Mouse (Mus musculus) CH12.LX (cell line): ENCODE measurements around the gene Teddm2. TPM values are rescaled to one million over a fixed set of nuclear protein-coding genes. Genes with fewer than 3 reads are reported as not detected.

ENCODE experiments used
- DNase-seq: peaks from one replicate; pipeline ENCODE4 v3.0.0-alpha.2; 2013; ENCODE audit errors: extremely low read depth
- H3K27ac ChIP-seq: 2 replicates; pipeline ENCODE4 v1.5.1; 2012; ENCODE audit warnings: low read depth, mild to moderate bottlenecking, control low read depth, moderate library complexity; ENCODE audit not compliant: insufficient read depth
- H3K27me3 ChIP-seq: replicated peaks from 2 replicates; pipeline ENCODE3; 2012; ENCODE audit warnings: inconsistent platforms
- H3K36me3 ChIP-seq, 2 experiments: replicated peaks in 1 of 2; 2 replicates each; pipeline versions ENCODE3 to v1.6.1; 2012; ENCODE audit warnings: inconsistent platforms in 1 of 2, low read length in 1 of 2, mild to moderate bottlenecking in 1 of 2, mixed read lengths in 1 of 2, moderate library complexity in 1 of 2; ENCODE audit not compliant: control insufficient read depth in 1 of 2, insufficient read depth in 1 of 2
- H3K4me1 ChIP-seq, 2 experiments: 2 replicates each; pipeline ENCODE4 v1.6.1; 2012; ENCODE audit warnings: inconsistent platforms in 1 of 2, moderate library complexity in 1 of 2; ENCODE audit not compliant: insufficient read depth in 2 of 2, control insufficient read depth in 1 of 2
- H3K4me2 ChIP-seq: 2 replicates; pipeline ENCODE4 v1.6.1; 2012; ENCODE audit warnings: low read depth, mild to moderate bottlenecking, control low read depth; ENCODE audit not compliant: poor library complexity, insufficient read depth, severe bottlenecking
- H3K4me3 ChIP-seq, 3 experiments: fragments of 150-350 bp in 1 of 3; sonication (generic) in 1 of 3; replicated peaks in 1 of 3; 2 replicates each; pipeline versions ENCODE3 to v1.5.1; 2011 to 2012; ENCODE audit warnings: low read depth in 2 of 3, low read length in 2 of 3, mild to moderate bottlenecking in 2 of 3, moderate library complexity in 2 of 3, control low read depth in 1 of 3, improper control_type of control experiment in 1 of 3, inconsistent platforms in 1 of 3, mixed read lengths in 1 of 3; ENCODE audit not compliant: poor library complexity in 1 of 3
- H3K79me2 ChIP-seq: replicated peaks from 2 replicates; pipeline ENCODE4 v1.6.1; 2012; ENCODE audit warnings: mild to moderate bottlenecking, moderate library complexity; ENCODE audit not compliant: control insufficient read depth, poor library complexity, insufficient read depth, severe bottlenecking; ENCODE audit errors: extremely low read depth
- H3K9ac ChIP-seq: 2 replicates; pipeline ENCODE4 v1.6.1; 2012; ENCODE audit warnings: low read depth, mild to moderate bottlenecking, control low read depth, moderate library complexity; ENCODE audit not compliant: insufficient read depth
- H3K9me3 ChIP-seq: replicated peaks from 2 replicates; pipeline ENCODE3; 2012; ENCODE audit warnings: low read length, inconsistent platforms, mixed read lengths
- BHLHE40 ChIP-seq: IDR thresholded peaks from 2 replicates; pipeline ENCODE4 v1.6.1; 2011; ENCODE audit warnings: mild to moderate bottlenecking, low read depth, low read length, improper control_type of control experiment
- CHD1 ChIP-seq: IDR thresholded peaks from 2 replicates; pipeline ENCODE4 v1.6.1; 2012; ENCODE audit warnings: low read depth, low read length, improper control_type of control experiment, inconsistent platforms
- CHD2 ChIP-seq: IDR thresholded peaks from 2 replicates; pipeline ENCODE4 v1.6.1; 2011; ENCODE audit warnings: low read length, improper control_type of control experiment
- ELF1 ChIP-seq: IDR thresholded peaks from 2 replicates; pipeline ENCODE4 v1.6.1; 2014; ENCODE audit warnings: low read depth, mild to moderate bottlenecking, inconsistent platforms, low read length, improper control_type of control experiment
- EP300 ChIP-seq: IDR thresholded peaks from 2 replicates; pipeline ENCODE4 v1.6.1; 2011; ENCODE audit warnings: low read length, improper control_type of control experiment
- ETS1 ChIP-seq: conservative IDR thresholded peaks from 2 replicates; pipeline ENCODE4 v1.6.1; 2012; ENCODE audit warnings: low read depth, mild to moderate bottlenecking, inconsistent platforms, low read length, improper control_type of control experiment, moderate library complexity
- GABPA ChIP-seq: IDR thresholded peaks from 2 replicates; pipeline ENCODE4 v1.6.1; 2012; ENCODE audit warnings: low read depth, low read length, improper control_type of control experiment, inconsistent platforms; ENCODE audit not compliant: insufficient replicate concordance
- HCFC1 ChIP-seq: IDR thresholded peaks from 2 replicates; pipeline ENCODE4 v1.6.1; 2012; ENCODE audit warnings: low read depth, mild to moderate bottlenecking, inconsistent platforms, low read length, improper control_type of control experiment
- IRF4 ChIP-seq: IDR thresholded peaks from 2 replicates; pipeline ENCODE4 v1.6.1; 2014; ENCODE audit warnings: low read depth, mild to moderate bottlenecking, inconsistent platforms, low read length, improper control_type of control experiment
- MAFK ChIP-seq: IDR thresholded peaks from 2 replicates; pipeline ENCODE4 v1.6.1; 2011; ENCODE audit warnings: low read length, improper control_type of control experiment; ENCODE audit not compliant: insufficient replicate concordance
- MAX ChIP-seq: IDR thresholded peaks from 2 replicates; pipeline ENCODE4 v1.6.1; 2011; ENCODE audit warnings: low read length, improper control_type of control experiment
- NRF1 ChIP-seq: IDR thresholded peaks from 2 replicates; pipeline ENCODE4 v1.6.1; 2014; ENCODE audit warnings: low read depth, mild to moderate bottlenecking, inconsistent platforms, low read length, improper control_type of control experiment, moderate library complexity
- POLR2A ChIP-seq: IDR thresholded peaks from 2 replicates; pipeline ENCODE4 v1.6.1; 2011; ENCODE audit warnings: low read depth, mild to moderate bottlenecking, improper control_type of control experiment, low read length
- RCOR1 ChIP-seq: conservative IDR thresholded peaks from 2 replicates; pipeline ENCODE4 v1.6.1; 2012; ENCODE audit warnings: low read depth, mild to moderate bottlenecking, inconsistent platforms, low read length, improper control_type of control experiment
- SIN3A ChIP-seq: IDR thresholded peaks from 2 replicates; pipeline ENCODE4 v1.6.1; 2012; ENCODE audit warnings: low read length, improper control_type of control experiment, inconsistent platforms
- SMC3 ChIP-seq: IDR thresholded peaks from 2 replicates; pipeline ENCODE4 v1.6.1; 2011; ENCODE audit warnings: low read depth, low read length, improper control_type of control experiment
- TBP ChIP-seq: conservative IDR thresholded peaks from 2 replicates; pipeline ENCODE4 v1.6.1; 2011; ENCODE audit warnings: low read depth, low read length, improper control_type of control experiment
- TCF12 ChIP-seq: IDR thresholded peaks from 2 replicates; pipeline ENCODE4 v1.6.1; 2014; ENCODE audit warnings: low read depth, mild to moderate bottlenecking, inconsistent platforms, low read length, improper control_type of control experiment
- USF2 ChIP-seq: conservative IDR thresholded peaks from 2 replicates; pipeline ENCODE4 v1.6.1; 2011; ENCODE audit warnings: low read depth, low read length, improper control_type of control experiment
- ZKSCAN1 ChIP-seq: IDR thresholded peaks from 2 replicates; pipeline ENCODE4 v1.6.1; 2012; ENCODE audit warnings: low read depth, inconsistent platforms, low read length, improper control_type of control experiment, borderline replicate concordance
- dilution Hi-C: fragments of 300-500 bp; cut with MboI; formaldehyde crosslinking; loops from 2 replicates; pipeline ENCODE4 v1.14.3; 2020; ENCODE audit warnings: low sequenced_read_pairs; ENCODE audit not compliant: extremely low pct_unique_long_range_greater_than_20kb, extremely low pct_ligation_motif_present
- in situ Hi-C: fragments of 300-500 bp; cut with MboI; formaldehyde crosslinking; loops from 3 replicates; pipeline ENCODE4 v1.14.3; 2019; ENCODE audit warnings: low sequenced_read_pairs, low pct_ligation_motif_present, low pct_unique_long_range_greater_than_20kb, mixed read lengths
- polyA plus RNA-seq: library from polyadenylated mRNA; unstranded; fragments of >175 nt; gene quantifications from 2 replicates; pipeline ENCODE4 v1.2.1, GENCODE M21; 2012; ENCODE audit warnings: low read depth; ENCODE audit not compliant: insufficient read length
- total RNA-seq, 2 experiments: library from RNA; depleted of rRNA; stranded (reverse); fragments of 300-350 nt in 1 of 2; fragments of >200 nt in 1 of 2; gene quantifications; 2 replicates each; pipeline ENCODE4 v1.2.3; 2012 to 2014

Teddm2 gene
- total and polyA plus RNA-seq, 3 experiments: 0.04 TPM; not detected in 2

DNA sequence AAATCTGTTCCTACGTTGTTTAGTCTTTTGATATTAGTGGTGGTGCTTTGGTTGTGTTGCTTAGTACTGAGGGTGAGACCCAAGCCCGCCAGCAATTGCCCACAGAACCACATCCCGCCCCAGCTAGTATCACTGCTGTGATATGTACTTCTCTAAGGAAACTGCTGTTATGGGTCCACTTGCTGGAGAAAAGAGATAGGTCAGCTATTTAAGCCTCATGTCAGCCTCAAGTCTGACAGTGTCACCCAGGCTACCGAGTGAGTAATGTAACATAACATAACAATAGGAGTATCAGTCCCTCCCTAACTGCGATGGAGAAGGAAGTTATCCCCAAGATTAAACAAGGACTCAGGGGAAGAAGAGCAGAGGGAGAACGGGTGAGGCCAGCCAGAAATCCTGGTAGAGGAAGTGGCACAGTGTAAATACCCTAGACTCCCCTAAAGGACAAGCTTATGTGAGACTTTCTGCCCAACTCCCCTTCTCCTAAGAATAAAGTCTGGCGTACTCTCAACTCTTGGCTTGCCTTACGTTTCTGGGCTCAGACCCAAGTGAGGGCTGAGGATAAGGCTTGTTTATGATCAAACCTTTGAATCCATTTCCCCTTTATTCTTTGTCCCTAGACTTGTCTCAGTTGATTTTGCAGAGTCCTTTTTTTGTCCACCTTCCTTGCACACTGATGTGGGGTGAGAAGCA is 5.7 kb downstream of the Teddm2 start:
- no peak overlapping the region for H3K27ac ChIP-seq

DNA sequence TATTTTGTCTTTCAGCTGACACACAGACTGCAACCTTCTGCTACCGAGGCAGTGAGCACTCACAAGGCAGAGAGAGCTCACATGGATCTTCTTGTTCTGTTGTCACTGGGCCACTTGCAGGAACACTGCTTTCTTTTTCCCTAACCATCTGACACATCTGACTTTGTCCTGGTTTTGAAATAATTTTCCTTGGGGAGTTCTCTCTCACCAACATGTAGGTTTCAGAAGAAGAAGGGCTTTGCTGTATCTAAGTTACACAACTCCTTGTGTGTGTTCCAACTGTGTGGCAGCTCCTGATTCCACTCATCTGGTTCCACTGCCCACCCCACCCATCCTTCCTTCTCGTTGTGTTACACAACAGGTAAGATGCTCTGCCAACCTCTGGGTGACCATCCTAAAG is 6.3 kb downstream of the Teddm2 start:
- H3K9ac ChIP-seq: no peak overlapping the region
- H3K4me1 ChIP-seq: peaks cover 3 to 19% of the 10 kb centered on the region in 2 experiments; a peak in 3 of 4 replicates
- H3K27me3 ChIP-seq: peaks cover 6% of the 10 kb centered on the region
- no peaks in the 10 kb centered on the region for H3K36me3 ChIP-seq
- H3K9me3 ChIP-seq: no peaks in the 10 kb centered on the region
- H3K27ac ChIP-seq: no peak overlapping the region
- dilution Hi-C loops: no loop called here
- TF ChIP-seq MAX (no peak), IRF4 (no peak), ZKSCAN1 (no peak), SMC3 (no peak), ETS1 (no peak), SIN3A (no peak), BHLHE40 (no peak), NRF1 (no peak), TBP (no peak), CHD1 (no peak), USF2 (no peak), ELF1 (no peak), TCF12 (no peak), GABPA (no peak), HCFC1 (no peak), EP300 (no peak), MAFK (no peak), RCOR1 (no peak), POLR2A (no peak), CHD2 (no peak)
- DNase-seq: no peak
- no peak overlapping the region for H3K4me2 ChIP-seq
- no peaks in the 10 kb centered on the region for H3K79me2 ChIP-seq
- in situ Hi-C loops: loop anchor here (5.0 to 10.0 kb wide), 3 partner anchors 141 to 284 kb away; no protein-coding TSS in a partner anchor
- no peak overlapping the region for H3K4me3 ChIP-seq

More for the DNA sequence above, 5.7 kb downstream of the Teddm2 start:
- in situ Hi-C loops (loop anchor here (5.0 to 10.0 kb wide), 3 partner anchors 140 to 283 kb away; no protein-coding TSS in a partner anchor), dilution Hi-C loops (no loop called here)
- Histone ChIP-seq H3K79me2 (no peaks in the 10 kb centered on the region), H3K4me1 (peaks cover 3 to 25% of the 10 kb centered on the region in 2 experiments; a peak in 3 of 4 replicates)
- DNase-seq: no peak
- TF ChIP-seq SIN3A: 0 out of 2 replicates have a peak, but pooled peaks have one; percentile 35
- no peak for TF ChIP-seq CHD2
- TF ChIP-seq, all 38 proteins: peak for 1
- H3K4me2 ChIP-seq: no peak overlapping the region
- H3K36me3 ChIP-seq: no peaks in the 10 kb centered on the region
- no peak overlapping the region for H3K9ac ChIP-seq
- H3K27me3 ChIP-seq: peaks cover 6% of the 10 kb centered on the region
- H3K9me3 ChIP-seq: no peaks in the 10 kb centered on the region
- H3K4me3 ChIP-seq: no peak overlapping the region
